Mouse (Mus musculus) effector memory CD4-positive, alpha-beta T cell, adult 5 months (primary cell): ENCODE measurements around the gene Gltpd2. TPM values are rescaled to one million over a fixed set of nuclear protein-coding genes. Genes with fewer than 3 reads are reported as not detected.

Experiments
- polyA plus RNA-seq: library from polyadenylated mRNA; unstranded; fragments of 100-300 nt; shearing (Covaris generic); gene quantifications from one replicate; pipeline ENCODE4 v1.2.1, GENCODE M21; 2017

Gltpd2 gene
- 0.31 TPM for polyA plus RNA-seq

DNA sequence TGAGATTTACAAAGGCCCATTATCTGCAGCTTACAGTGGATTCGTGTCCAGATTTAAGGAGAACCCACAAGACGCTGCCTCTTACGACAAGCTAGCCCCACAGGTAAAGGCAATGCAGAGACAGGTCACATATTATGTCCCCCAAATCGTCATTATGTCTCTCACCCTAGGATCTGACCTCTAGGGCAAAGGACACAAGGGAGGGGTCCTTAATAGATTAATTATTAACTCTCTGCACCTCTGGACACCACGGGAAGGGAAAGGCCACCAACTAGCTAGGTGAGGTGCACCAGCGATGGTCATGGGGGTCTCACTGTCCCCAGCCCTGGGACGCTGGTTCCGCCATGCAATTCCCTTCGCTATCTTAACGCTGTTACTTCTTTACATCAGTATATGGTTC is at the start of gene Gltpd2:
Gene Gltpd2, plus strand, starts transcription at position 274 of the 400 bp plus-strand sequence.

DNA sequence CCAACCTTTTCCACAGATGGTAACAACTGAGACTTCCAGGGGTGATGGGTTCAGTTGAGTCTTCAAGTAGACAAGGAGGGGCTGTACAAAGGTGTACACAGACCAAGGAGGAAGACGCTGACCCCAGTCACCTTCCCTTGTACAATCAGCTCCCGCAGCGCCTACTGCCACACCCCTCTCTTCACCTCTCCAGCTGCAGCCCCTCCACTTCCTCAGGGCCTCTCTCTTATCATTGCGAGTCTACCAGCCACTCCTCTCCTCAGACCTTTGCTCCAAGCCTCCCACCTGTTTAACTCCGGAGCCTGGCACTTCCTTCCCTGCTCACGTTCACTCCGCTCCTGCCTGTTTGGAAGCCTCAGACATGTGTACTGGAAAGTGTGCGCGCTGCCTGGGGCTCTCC is 14.0 kb upstream of the Gltpd2 start, which contains the start of gene Tm4sf5:
Gene Tm4sf5, plus strand, starts transcription at position 275 of the 400 bp plus-strand sequence.

DNA sequence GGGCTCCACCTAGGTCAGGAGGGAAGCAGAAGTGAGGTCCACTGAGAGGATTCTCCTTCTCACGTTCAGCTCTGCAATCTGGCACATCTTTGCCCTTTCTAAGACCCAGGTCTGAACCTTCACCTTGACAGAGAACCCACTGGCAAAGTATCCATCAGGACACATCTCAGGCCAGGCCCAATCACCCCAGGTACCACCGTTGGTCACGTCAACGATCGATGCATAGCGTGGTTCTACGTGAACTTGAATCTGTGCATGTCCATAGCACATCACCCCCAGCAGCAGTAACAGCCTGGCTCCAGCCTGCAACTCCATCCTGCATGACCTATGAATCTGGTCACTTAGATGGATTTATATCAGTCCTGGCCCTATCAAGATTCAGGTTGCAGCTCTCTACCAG is 4.7 kb upstream of the Gltpd2 start, which contains the start of gene Vmo1:
Gene Vmo1, minus strand, starts transcription at position 329 of the 400 bp plus-strand sequence.

DNA sequence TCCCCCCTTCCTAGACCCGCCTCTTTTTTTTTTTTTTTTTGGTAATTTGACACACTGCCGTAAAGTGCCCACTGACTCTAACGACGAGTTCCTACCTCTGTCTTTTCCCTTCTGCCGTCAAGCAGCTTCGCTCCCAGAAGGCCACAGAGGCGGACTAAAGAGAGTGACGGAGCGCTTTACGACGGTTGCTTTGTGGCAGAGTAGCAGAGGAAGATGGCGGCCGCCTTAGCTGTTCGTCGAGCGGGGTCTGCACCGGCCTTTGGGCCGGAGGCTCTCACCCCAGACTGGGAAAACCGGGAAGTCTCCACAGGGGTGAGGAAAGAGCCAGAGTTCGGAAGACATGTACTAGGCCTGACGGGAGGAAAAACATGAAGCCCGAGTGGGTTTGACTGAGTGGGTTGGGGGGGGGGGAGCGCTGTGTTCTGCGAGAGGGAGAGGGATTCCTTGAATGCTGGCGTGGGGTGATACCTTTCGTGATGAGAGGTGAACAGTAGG is 6.2 kb downstream of the Gltpd2 start, which contains the start of gene Psmb6:
Gene Psmb6, plus strand, starts transcription at position 184 of the 495 bp plus-strand sequence.

DNA sequence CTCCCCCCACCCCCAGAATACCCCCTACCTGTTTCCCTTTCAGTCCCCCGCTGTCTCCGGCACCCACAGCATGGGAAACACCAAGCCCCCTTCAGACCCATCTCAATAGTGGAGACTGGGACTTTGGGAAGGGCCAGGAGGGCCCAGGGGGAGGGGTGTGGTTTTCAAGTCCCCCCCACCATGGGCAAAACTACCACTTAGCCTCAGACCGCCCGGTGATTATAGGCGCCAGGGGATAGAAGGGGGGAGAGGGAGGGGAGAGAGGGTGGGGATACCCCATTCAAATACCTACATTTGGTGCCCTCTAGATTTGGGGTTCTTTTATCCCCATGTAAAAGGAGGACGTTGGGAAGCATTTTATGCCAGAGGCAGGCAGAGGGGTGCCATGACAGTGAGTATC is 13.8 kb downstream of the Gltpd2 start, which contains the start of gene Gm40193:
Gene Gm40193, minus strand, starts transcription at position 101 of the 400 bp plus-strand sequence.

DNA sequence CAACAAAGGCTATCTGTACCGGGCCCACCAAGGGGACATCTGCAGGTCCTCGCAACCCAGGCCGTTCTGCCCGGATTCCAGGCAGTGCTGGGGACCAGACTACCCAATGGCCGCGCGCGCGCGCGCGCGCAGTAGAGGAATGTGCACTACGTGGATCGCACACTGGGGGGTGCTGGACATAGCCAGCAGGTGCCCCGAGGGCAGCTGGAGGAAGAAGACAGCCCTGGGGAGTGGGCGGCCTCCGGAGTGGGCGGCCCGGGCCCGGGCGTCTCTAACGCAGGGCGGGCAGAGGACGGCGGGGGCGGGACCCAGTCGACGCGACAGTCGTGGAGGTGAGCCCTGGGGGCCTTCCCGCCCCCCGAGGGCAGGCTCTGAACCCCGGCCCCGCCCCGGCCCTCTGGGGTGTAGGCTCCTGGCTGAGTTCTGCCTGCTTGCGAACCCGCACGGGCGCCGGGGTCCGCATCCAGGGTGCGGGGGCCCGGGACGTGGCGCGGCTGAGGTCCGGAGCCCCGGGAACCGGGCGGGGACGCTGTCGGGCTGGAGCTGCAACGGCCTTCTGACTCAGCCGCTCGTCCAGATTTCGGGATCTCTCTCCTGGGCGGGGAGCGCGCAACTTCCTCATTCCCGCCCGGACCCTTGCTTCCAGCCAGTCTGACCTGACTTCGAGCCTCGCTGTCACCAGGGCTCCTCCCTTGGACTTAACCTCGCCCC is 21.0 kb downstream of the Gltpd2 start, which contains the start of gene Pld2:
Gene Pld2, plus strand, starts transcription at position 188 of the 711 bp plus-strand sequence.

DNA sequence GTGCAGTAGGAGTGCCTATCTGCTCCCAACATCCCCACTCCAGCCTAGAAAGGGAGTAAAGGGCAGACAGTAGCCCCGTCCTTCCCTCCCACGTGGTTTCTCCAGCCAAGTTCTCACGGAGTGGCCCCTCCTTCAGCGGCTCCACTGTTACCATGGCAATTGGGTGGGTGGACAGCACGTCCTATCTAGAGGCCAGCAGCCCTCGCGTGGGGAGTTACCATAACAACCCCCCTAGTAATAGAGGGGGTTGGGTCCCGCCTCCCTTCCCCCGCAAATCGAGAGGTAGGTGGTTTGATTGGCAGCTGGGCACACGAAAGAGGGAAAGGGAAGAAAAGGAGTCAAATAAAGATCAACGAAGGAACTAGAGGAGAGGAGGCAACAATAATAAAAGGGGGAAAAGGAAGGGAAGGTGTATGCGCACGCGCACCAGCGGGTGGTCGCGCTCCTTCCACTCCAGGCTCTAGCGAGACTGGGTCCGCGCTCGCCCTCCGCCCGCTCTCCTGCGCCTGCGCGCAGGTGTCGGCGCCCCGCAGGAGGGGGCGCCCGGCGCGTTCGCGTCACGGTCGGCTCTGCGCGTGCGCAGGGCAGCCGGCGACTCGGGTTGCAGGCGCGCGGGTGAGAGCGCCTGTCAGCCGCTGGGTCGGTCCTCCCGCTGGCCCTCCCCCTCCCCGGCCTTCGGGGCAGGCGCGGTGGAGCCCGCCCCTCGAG is 43.4 kb downstream of the Gltpd2 start, which contains the start of gene Mink1:
Gene Mink1, plus strand, starts transcription at position 595 of the 708 bp plus-strand sequence.

Other genes starting within 250 kb of the Gltpd2 start
- gene Alox12e, start 196.6 kb upstream of the Gltpd2 start, polyA plus RNA-seq: not detected
- not detected for gene Alox15, start 167.2 kb upstream of the Gltpd2 start, polyA plus RNA-seq
- 10.7 TPM for gene Pelp1, start 109.2 kb upstream of the Gltpd2 start, polyA plus RNA-seq
- gene Arrb2, start 86.6 kb upstream of the Gltpd2 start, polyA plus RNA-seq: 215 TPM
- gene Med11, start 67.3 kb upstream of the Gltpd2 start, polyA plus RNA-seq: 141 TPM
- gene Zmynd15, start 59.8 kb upstream of the Gltpd2 start, polyA plus RNA-seq: 0.16 TPM
- gene Cxcl16, start 59.2 kb upstream of the Gltpd2 start, polyA plus RNA-seq: 1.7 TPM
- gene Tm4sf5, start 14.0 kb upstream of the Gltpd2 start, polyA plus RNA-seq: not detected
- gene Vmo1, start 4.6 kb upstream of the Gltpd2 start, polyA plus RNA-seq: not detected
- 282 TPM for gene Psmb6, start 6.2 kb downstream of the Gltpd2 start, polyA plus RNA-seq
- gene Gm40193, start 13.7 kb downstream of the Gltpd2 start, polyA plus RNA-seq: not detected
- 8.9 TPM for gene Pld2, start 20.9 kb downstream of the Gltpd2 start, polyA plus RNA-seq
- gene Mink1, start 43.7 kb downstream of the Gltpd2 start, polyA plus RNA-seq: 39.6 TPM
- gene 4930544D05Rik, start 96.7 kb downstream of the Gltpd2 start, polyA plus RNA-seq: 1.4 TPM
- gene Chrne, start 100.0 kb downstream of the Gltpd2 start, polyA plus RNA-seq: 18.7 TPM
- gene Gp1ba, start 119.9 kb downstream of the Gltpd2 start, polyA plus RNA-seq: not detected
- 270 TPM for gene Rnf167, start 128.0 kb downstream of the Gltpd2 start, polyA plus RNA-seq
- 70.1 TPM for gene Slc25a11, start 128.3 kb downstream of the Gltpd2 start, polyA plus RNA-seq
- gene Pfn1, start 135.4 kb downstream of the Gltpd2 start, polyA plus RNA-seq: 2,450 TPM
- 9.9 TPM for gene Eno3, start 138.0 kb downstream of the Gltpd2 start, polyA plus RNA-seq
- 64.8 TPM for gene Spag7, start 150.2 kb downstream of the Gltpd2 start, polyA plus RNA-seq
- 36.7 TPM for gene Camta2, start 168.9 kb downstream of the Gltpd2 start, polyA plus RNA-seq
- gene Inca1, start 181.0 kb downstream of the Gltpd2 start, polyA plus RNA-seq: 0.59 TPM
- 2.4 TPM for gene Kif1c, start 181.4 kb downstream of the Gltpd2 start, polyA plus RNA-seq
- gene Zfp3, start 245.0 kb downstream of the Gltpd2 start, polyA plus RNA-seq: 4.5 TPM